ENCODE assay signal across 12 mouse cellular contexts in genomic region chr1:73952598-73952997, GRCm38 (mm10).
"Had no signal": no experiment of that assay in that cellular context is flagged by ENCODE, and none has a peak within 500 bp of the region (broad histone marks: within the 10 kb centered on the region; RNA-seq: fewer than 3 reads in every experiment).

No protein-coding gene starts in this region.

- H3K27ac ChIP-seq: limb, embryonic 12.5 days; liver, embryonic 14.5 days; neural tube, embryonic 12.5 days had no signal

- H3K4me2 ChIP-seq: limb, embryonic 12.5 days; neural tube, embryonic 12.5 days had no signal

- H3K4me3 ChIP-seq: limb, embryonic 12.5 days; neural tube, embryonic 12.5 days had no signal

- DNase-seq: kidney, adult 8-10 months; kidney, postnatal 25 days; layer of hippocampus, adult 9-11 months; layer of hippocampus, postnatal 36 days; lung, adult 18-20 months; midbrain, embryonic 14.5 days; right cerebral cortex, postnatal 14 days; thymus, adult 2 months; thymus, postnatal 25 days had no signal

- H3K9ac ChIP-seq: limb, embryonic 12.5 days; liver, embryonic 14.5 days; neural tube, embryonic 12.5 days had no signal

- H3K27me3 ChIP-seq: limb, embryonic 12.5 days; neural tube, embryonic 12.5 days had no signal

- H3K9me3 ChIP-seq: limb, embryonic 12.5 days; neural tube, embryonic 12.5 days had no signal
